Mouse (Mus musculus): Measurements from ENCODE around the gene Sult6b1. TPM values are rescaled to one million over a fixed set of nuclear protein-coding genes. Genes with fewer than 3 reads are reported as not detected.

The Sult6b1 gene
- polyA plus RNA-seq (2012; rRNA removed): 0.16 TPM in 1 of 2 replicates, not detected in the other

GRCm38 (mm10) chr17:78906892-78907291 lies at the start of gene Sult6b1:
Gene Sult6b1 (minus strand): TSS chr17:78906992.

GRCm38 (mm10) chr17:78936466-78937228 lies 29.9 kb upstream of the Sult6b1 start, which contains the start of the genes Cebpz and Ndufaf7:
Gene Cebpz (minus strand): TSS chr17:78937066.
Gene Ndufaf7 (plus strand): TSS chr17:78937136.

GRCm38 (mm10) chr17:78916369-78916813 lies 9.6 kb upstream of the Sult6b1 start, which contains the start of gene Cebpzos:
Gene Cebpzos (plus strand): TSS chr17:78916500.

GRCm38 (mm10) chr17:78882401-78883112 lies 24.2 kb downstream of the Sult6b1 start, which contains the start of gene Eif2ak2:
Gene Eif2ak2 (minus strand): TSS chr17:78882573.

GRCm38 (mm10) chr17:78834856-78835835 lies 71.6 kb downstream of the Sult6b1 start, which contains the start of the genes Heatr5b and Gpatch11:
Gene Heatr5b (minus strand): TSS chr17:78835364.
Gene Gpatch11 (plus strand): TSS chr17:78835567.

Other genes with a start within 250 kb of the Sult6b1 start
- 10.7 and 10.9 TPM in 2 replicates for gene Strn, start 169.8 kb downstream of the Sult6b1 start, polyA plus RNA-seq (2012; rRNA removed)
- 20.7 and 22.4 TPM in 2 replicates for gene Heatr5b, start 71.6 kb downstream of the Sult6b1 start, polyA plus RNA-seq (2012; rRNA removed)
- gene Gpatch11, start 71.4 kb downstream of the Sult6b1 start, polyA plus RNA-seq (2012; rRNA removed): 29.7 and 52.8 TPM in 2 replicates
- gene Eif2ak2, start 24.4 kb downstream of the Sult6b1 start, polyA plus RNA-seq (2012; rRNA removed): 4.2 and 7.0 TPM in 2 replicates
- 40.7 and 52.9 TPM in 2 replicates for gene Cebpzos, start 9.5 kb upstream of the Sult6b1 start, polyA plus RNA-seq (2012; rRNA removed)
- 34.6 and 48.1 TPM in 2 replicates for gene Cebpz, start 30.1 kb upstream of the Sult6b1 start, polyA plus RNA-seq (2012; rRNA removed)
- gene Ndufaf7, start 30.1 kb upstream of the Sult6b1 start, polyA plus RNA-seq (2012; rRNA removed): 29.7 and 31.2 TPM in 2 replicates
- gene Prkd3, start 113.8 kb upstream of the Sult6b1 start, polyA plus RNA-seq (2012; rRNA removed): 39.9 and 50.3 TPM in 2 replicates
- gene Qpct, start 144.9 kb upstream of the Sult6b1 start, polyA plus RNA-seq (2012; rRNA removed): 3.1 and 4.2 TPM in 2 replicates

Measured in central nervous system, embryonic 11.5 days (tissue).